Comparison of ENCODE assay signal across 17 mouse cellular contexts in genomic region chr9:95185840-95186239, GRCm38 (mm10).
DNase-seq lines count a peak whose midpoint lies in the region; ATAC-seq and TF ChIP-seq lines count a peak whose summit lies in the region.
"Had no signal": no experiment of that assay in that cellular context is flagged by ENCODE, and none has a peak within 500 bp of the region (broad histone marks: within the 10 kb centered on the region; RNA-seq: fewer than 3 reads in every experiment).

No protein-coding gene starts in this region.

- no peak overlapping the region for H3K4me3 ChIP-seq in gastrocnemius, adult 2 months
- H3K4me3 ChIP-seq in kidney, embryonic 14.5 days (ENCODE audit: low read length), result no peak overlapping the region
- no peak overlapping the region for H3K4me3 ChIP-seq in lung, postnatal 0 days (ENCODE audit: low read depth, low read length)
- no peak overlapping the region for H3K4me3 ChIP-seq in stomach, embryonic 16.5 days (replicated peaks; ENCODE audit: low read length)
- H3K4me3 ChIP-seq: midbrain, embryonic 15.5 days had no signal

- H3K27me3 ChIP-seq in kidney, embryonic 14.5 days (ENCODE audit: control insufficient read depth, insufficient read depth, low read length), result no peaks in the 10 kb centered on the region
- H3K27me3 ChIP-seq in lung, postnatal 0 days (replicated peaks; ENCODE audit: insufficient read depth, low read length), result no peaks in the 10 kb centered on the region
- H3K27me3 ChIP-seq in stomach, embryonic 16.5 days (ENCODE audit: control insufficient read depth, insufficient read depth, low read length), result no peaks in the 10 kb centered on the region
- H3K27me3 ChIP-seq: midbrain, embryonic 15.5 days had no signal

- 0 out of 2 replicates have a peak, but pooled peaks have one; percentile 45 for TF ChIP-seq EP300 in lung, postnatal 0 days (IDR thresholded peaks at IDR 0.05)

- no peak for ATAC-seq in kidney, embryonic 14.5 days (ENCODE audit: low FRiP score, low TSS enrichment)
- no peak for ATAC-seq in lung, postnatal 0 days
- no peak for ATAC-seq in stomach, embryonic 16.5 days (ENCODE audit: insufficient read depth, low FRiP score)
- ATAC-seq: hindbrain, postnatal 0 days; midbrain, embryonic 15.5 days had no signal

- H3K9me3 ChIP-seq in kidney, embryonic 14.5 days (ENCODE audit: control insufficient read depth, low read length), result no peaks in the 10 kb centered on the region
- no peaks in the 10 kb centered on the region for H3K9me3 ChIP-seq in lung, postnatal 0 days (ENCODE audit: low read length)
- no peaks in the 10 kb centered on the region for H3K9me3 ChIP-seq in stomach, embryonic 16.5 days (replicated peaks; ENCODE audit: control insufficient read depth, low read length)
- H3K9me3 ChIP-seq: midbrain, embryonic 15.5 days had no signal

- H3K4me1 ChIP-seq in kidney, embryonic 14.5 days (ENCODE audit: control insufficient read depth, insufficient read depth, low read length), result peaks cover 18% of the 10 kb centered on the region
- H3K4me1 ChIP-seq in lung, postnatal 0 days (ENCODE audit: insufficient read depth, low read depth, low read length), result peaks cover 3% of the 10 kb centered on the region; the same call in 1 of the 2 replicates
- H3K4me1 ChIP-seq in stomach, embryonic 16.5 days (ENCODE audit: control insufficient read depth, insufficient read depth, low read length), result peaks cover 35% of the 10 kb centered on the region
- H3K4me1 ChIP-seq: midbrain, embryonic 15.5 days had no signal

- no peaks in the 10 kb centered on the region for H3K36me3 ChIP-seq in kidney, embryonic 14.5 days (ENCODE audit: control insufficient read depth, insufficient read depth, low read length)
- no peaks in the 10 kb centered on the region for H3K36me3 ChIP-seq in lung, postnatal 0 days (ENCODE audit: insufficient read depth, low read length)
- H3K36me3 ChIP-seq in stomach, embryonic 16.5 days (ENCODE audit: control insufficient read depth, insufficient read depth, low read length), result no peaks in the 10 kb centered on the region
- H3K36me3 ChIP-seq: midbrain, embryonic 15.5 days had no signal

- TF ChIP-seq CTCF in gastrocnemius, adult 2 months (IDR thresholded peaks at IDR 0.05), result no peak
- no peak for TF ChIP-seq CTCF in lung, postnatal 0 days (IDR thresholded peaks at IDR 0.05)

- H3K4me2 ChIP-seq in kidney, embryonic 14.5 days (replicated peaks; ENCODE audit: low read depth, low read length), result no peak overlapping the region
- no peak overlapping the region for H3K4me2 ChIP-seq in lung, postnatal 0 days (replicated peaks; ENCODE audit: low read depth, low read length)
- no peak overlapping the region for H3K4me2 ChIP-seq in stomach, embryonic 16.5 days (ENCODE audit: low read depth, low read length)
- H3K4me2 ChIP-seq: midbrain, embryonic 15.5 days had no signal

- 76% methylated on average over 3 of the region's 3 CpGs for WGBS in kidney, embryonic 14.5 days
- 44% methylated on average over 3 of the region's 3 CpGs for WGBS in lung, postnatal 0 days
- 52% methylated on average over 3 of the region's 3 CpGs for WGBS in stomach, embryonic 16.5 days

- no peak overlapping the region for H3K9ac ChIP-seq in kidney, embryonic 14.5 days (ENCODE audit: low read depth, low read length)
- H3K9ac ChIP-seq in lung, postnatal 0 days (replicated peaks; ENCODE audit: low read depth), result no peak overlapping the region
- H3K9ac ChIP-seq in stomach, embryonic 16.5 days (ENCODE audit: low read length), result no peak overlapping the region
- H3K9ac ChIP-seq: midbrain, embryonic 15.5 days had no signal

- H3K27ac ChIP-seq in gastrocnemius, adult 2 months, result peak overlapping the region; percentile 41
- H3K27ac ChIP-seq in kidney, embryonic 14.5 days (ENCODE audit: low read depth, low read length), result peak overlapping the region; percentile 4; the same call in 1 of the 2 replicates
- no peak overlapping the region for H3K27ac ChIP-seq in lung, postnatal 0 days (ENCODE audit: low read length)
- H3K27ac ChIP-seq in stomach, embryonic 16.5 days (ENCODE audit: low read length), result peak overlapping the region; percentile 68
- H3K27ac ChIP-seq: midbrain, embryonic 15.5 days had no signal

- no peak for DNase-seq in gastrocnemius, adult 2 months
- DNase-seq in gastrocnemius, postnatal 14 days, result no peak
- DNase-seq in kidney, postnatal 10 days, result no peak
- DNase-seq in lung, postnatal 0 days (ENCODE audit: low spot score), result no peak
- no peak for DNase-seq in lung, postnatal 14 days
- DNase-seq in thymus, postnatal 10 days (ENCODE audit: low spot score in 2 of 2), result no peak
- DNase-seq: adrenal gland, postnatal 14 days; cerebellum, adult 8-10 months; gastrocnemius, postnatal 25 days; layer of hippocampus, postnatal 36 days; right cerebral cortex, adult 18-20 months; spleen, adult 18-20 months; thymus, postnatal 4 days had no signal

- intact Hi-C loops in gastrocnemius, adult 2 months (cut with DNase I), result no loop called here
- intact Hi-C loops in gastrocnemius, postnatal 14 days (cut with DNase I; ENCODE audit: low total_unique reads), result no loop called here
